Mouse (Mus musculus) embryonic fibroblast, embryonic 13.5 days (primary cell): ENCODE data around the gene Capn11.

Source experiments
- CTCF ChIP-seq: IDR thresholded peaks from 2 replicates; pipeline ENCODE4 v1.5.1; 2011; ENCODE audit warnings: mild to moderate bottlenecking, control low read depth, low read length, moderate library complexity, borderline replicate concordance; ENCODE audit not compliant: insufficient read depth
- POLR2A ChIP-seq: IDR thresholded peaks from 2 replicates; pipeline ENCODE4 v1.6.1; 2011; ENCODE audit warnings: low read depth, mild to moderate bottlenecking, control low read depth, low read length, moderate library complexity

DNA sequence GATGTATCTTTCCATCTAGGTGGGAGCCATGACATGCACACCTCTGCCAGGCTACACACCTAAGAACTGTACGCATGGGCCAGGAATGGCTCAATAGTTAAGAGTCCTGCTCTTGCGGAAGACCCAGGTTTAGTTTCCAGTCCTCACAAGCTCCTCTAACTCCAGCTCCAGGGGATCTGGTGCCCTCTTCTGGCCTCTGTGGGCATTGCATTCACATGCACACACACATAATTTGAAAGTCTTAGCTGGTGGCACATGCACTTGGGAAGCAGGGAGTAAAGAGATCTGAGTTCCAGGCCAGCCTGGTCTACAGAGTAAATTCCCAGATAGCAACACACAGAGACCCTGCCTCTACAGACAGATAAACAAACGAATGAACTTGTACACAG is 72.7 kb downstream of the Capn11 start:
- TF ChIP-seq CTCF: no peak
- TF ChIP-seq POLR2A: no peak
